Mouse (Mus musculus) hindbrain, embryonic 13.5 days (tissue): ENCODE measurements around the gene Tmem179. TPM values are rescaled to one million over a fixed set of nuclear protein-coding genes. Genes with fewer than 3 reads are reported as not detected.

Experiments
- ATAC-seq: fragments of 200-750 bp; cut with Nextera tagmentation; 2 replicates; pipeline ENCODE4 v1.8.0; 2017; ENCODE audit warnings: moderate TSS enrichment; ENCODE audit not compliant: low FRiP score
- H3K27ac ChIP-seq: fragments of 300-500 bp; sonication (generic); 2 replicates; pipeline ENCODE4 v1.5.1; 2015; ENCODE audit warnings: inconsistent platforms, mild to moderate bottlenecking, moderate library complexity
- H3K27me3 ChIP-seq: fragments of 300-500 bp; sonication (generic); 2 replicates; pipeline ENCODE4 v1.6.1; 2015; ENCODE audit warnings: mild to moderate bottlenecking, inconsistent platforms
- H3K36me3 ChIP-seq: fragments of 300-500 bp; sonication (generic); 2 replicates; pipeline ENCODE4 v1.6.1; 2015; ENCODE audit warnings: mild to moderate bottlenecking, inconsistent platforms
- H3K4me1 ChIP-seq: fragments of 300-500 bp; sonication (generic); replicated peaks from 2 replicates; pipeline ENCODE4 v1.6.1; 2015; ENCODE audit warnings: inconsistent platforms
- H3K4me2 ChIP-seq: fragments of 300-500 bp; sonication (generic); 2 replicates; pipeline ENCODE4 v1.6.1; 2015; ENCODE audit warnings: inconsistent platforms, mild to moderate bottlenecking, moderate library complexity
- H3K4me3 ChIP-seq: fragments of 300-500 bp; sonication (generic); 2 replicates; pipeline ENCODE4 v1.5.1; 2015; ENCODE audit warnings: mild to moderate bottlenecking, inconsistent platforms
- H3K9ac ChIP-seq: fragments of 300-500 bp; sonication (generic); 2 replicates; pipeline ENCODE4 v1.6.1; 2015; ENCODE audit warnings: mild to moderate bottlenecking, inconsistent platforms
- H3K9me3 ChIP-seq: fragments of 300-500 bp; sonication (generic); 2 replicates; pipeline ENCODE4 v1.6.1; 2016; ENCODE audit warnings: inconsistent platforms
- WGBS: fragments of 180-500 bp; shearing (Covaris S2); methylation state at CpG from one replicate; pipeline ENCODE4 v1.1.7; 2015; 5-methylcytosine and 5-hydroxymethylcytosine counted together
- polyA plus RNA-seq: library from polyadenylated mRNA; unstranded; fragments of >200 nt; fragmentation: Nextera tagmentation; extraction: Ambion mirVana; gene quantifications from 2 replicates; pipeline ENCODE4 v1.2.1, GENCODE M21; 2015

The Tmem179 gene
- polyA plus RNA-seq, 1 experiment from 2014 or later: 40.8 TPM

- 80% methylated on average over 6 of the region's 6 CpGs for WGBS
- ATAC-seq: no peak
- H3K9ac ChIP-seq: no peak overlapping the region
- H3K36me3 ChIP-seq: no peaks in the 10 kb centered on the region
- peaks cover 33% of the 10 kb centered on the region for H3K27me3 ChIP-seq
- H3K9me3 ChIP-seq: no peaks in the 10 kb centered on the region
- H3K27ac ChIP-seq: no peak overlapping the region
- H3K4me3 ChIP-seq: no peak overlapping the region
- no peak overlapping the region for H3K4me2 ChIP-seq
- H3K4me1 ChIP-seq: peaks cover 20% of the 10 kb centered on the region
Observed at GRCm38 (mm10) chr12:112456144-112456713, 60.3 kb downstream of the Tmem179 start.

GRCm38 (mm10) chr12:112451826-112452225, 64.7 kb downstream of the Tmem179 start:
- peaks cover 15% of the 10 kb centered on the region for H3K27me3 ChIP-seq
- no peak for ATAC-seq
- H3K9me3 ChIP-seq: peaks cover 3% of the 10 kb centered on the region; the same call in 1 of the 2 replicates
- no peak overlapping the region for H3K27ac ChIP-seq
- no peak overlapping the region for H3K9ac ChIP-seq
- peaks cover 22% of the 10 kb centered on the region for H3K4me1 ChIP-seq
- H3K4me2 ChIP-seq: no peak overlapping the region
- no peaks in the 10 kb centered on the region for H3K36me3 ChIP-seq
- WGBS: 72% methylated on average over 9 of the region's 9 CpGs
- H3K4me3 ChIP-seq: no peak overlapping the region

GRCm38 (mm10) chr12:112451381-112451780, 65.2 kb downstream of the Tmem179 start:
- no peak overlapping the region for H3K27ac ChIP-seq
- ATAC-seq: 0 out of 2 replicates have a peak, but pooled peaks have one; percentile 36
- no peaks in the 10 kb centered on the region for H3K36me3 ChIP-seq

GRCm38 (mm10) chr12:112450883-112451282, 65.7 kb downstream of the Tmem179 start:
- no peak for ATAC-seq
- H3K36me3 ChIP-seq: no peaks in the 10 kb centered on the region
- peaks cover 8% of the 10 kb centered on the region; the same call in 1 of the 2 replicates for H3K27me3 ChIP-seq
- peaks cover 9% of the 10 kb centered on the region; the same call in 1 of the 2 replicates for H3K9me3 ChIP-seq
- no peak overlapping the region for H3K4me2 ChIP-seq
- H3K4me3 ChIP-seq: no peak overlapping the region
- no peak overlapping the region for H3K27ac ChIP-seq
- no peak overlapping the region for H3K9ac ChIP-seq
- 21% methylated on average over 6 of the region's 6 CpGs for WGBS
- H3K4me1 ChIP-seq: peaks cover 22% of the 10 kb centered on the region

More at GRCm38 (mm10) chr12:112451381-112451780, 65.2 kb downstream of the Tmem179 start:
- peaks cover 7% of the 10 kb centered on the region; the same call in 1 of the 2 replicates for H3K9me3 ChIP-seq
- H3K4me3 ChIP-seq: no peak overlapping the region
- peaks cover 13% of the 10 kb centered on the region for H3K27me3 ChIP-seq
- no peak overlapping the region for H3K9ac ChIP-seq
- H3K4me2 ChIP-seq: no peak overlapping the region
- H3K4me1 ChIP-seq: peaks cover 22% of the 10 kb centered on the region
- WGBS: 83% methylated on average over 1 of the region's 1 CpGs

Other genes with a start within 250 kb of the Tmem179 start
- gene A530016L24Rik, start 27.3 kb downstream of the Tmem179 start, polyA plus RNA-seq: 0.12 TPM in 1 of 2 replicates, not detected in the other
- gene Inf2, start 72.0 kb upstream of the Tmem179 start, polyA plus RNA-seq: 1.1 and 1.6 TPM in 2 replicates
- 3.1 and 3.2 TPM in 2 replicates for gene Adssl1, start 103.3 kb upstream of the Tmem179 start, polyA plus RNA-seq
- gene Siva1, start 127.9 kb upstream of the Tmem179 start, polyA plus RNA-seq: 62.6 and 63.8 TPM in 2 replicates
- gene Akt1, start 158.1 kb upstream of the Tmem179 start, polyA plus RNA-seq: 60.8 and 64.5 TPM in 2 replicates
- gene Zbtb42, start 162.1 kb upstream of the Tmem179 start, polyA plus RNA-seq: 3.6 and 4.6 TPM in 2 replicates
- 24.2 and 24.9 TPM in 2 replicates for gene Cep170b, start 203.7 kb upstream of the Tmem179 start, polyA plus RNA-seq
- 6.4 and 7.0 TPM in 2 replicates for gene Pld4, start 243.9 kb upstream of the Tmem179 start, polyA plus RNA-seq